Mouse (Mus musculus) ES-E14 (cell line): ENCODE data around the gene Klhl2.

ENCODE experiments used
- CHD2 ChIP-seq: IDR thresholded peaks from 2 replicates; pipeline ENCODE4 v1.6.1; 2014; ENCODE audit warnings: mild to moderate bottlenecking, low read depth, low read length, inconsistent platforms
- MAFK ChIP-seq: IDR thresholded peaks from 2 replicates; pipeline ENCODE4 v1.6.1; 2014; ENCODE audit warnings: mild to moderate bottlenecking, low read depth, low read length, inconsistent platforms; ENCODE audit not compliant: insufficient read depth
- ZC3H11A ChIP-seq: IDR thresholded peaks from 2 replicates; pipeline ENCODE4 v1.6.1; 2012; ENCODE audit warnings: low read depth, mild to moderate bottlenecking, inconsistent platforms, low read length, borderline replicate concordance
- ZNF384 ChIP-seq: IDR thresholded peaks from 2 replicates; pipeline ENCODE4 v1.6.1; 2012; ENCODE audit warnings: low read depth, low read length, inconsistent platforms

DNA sequence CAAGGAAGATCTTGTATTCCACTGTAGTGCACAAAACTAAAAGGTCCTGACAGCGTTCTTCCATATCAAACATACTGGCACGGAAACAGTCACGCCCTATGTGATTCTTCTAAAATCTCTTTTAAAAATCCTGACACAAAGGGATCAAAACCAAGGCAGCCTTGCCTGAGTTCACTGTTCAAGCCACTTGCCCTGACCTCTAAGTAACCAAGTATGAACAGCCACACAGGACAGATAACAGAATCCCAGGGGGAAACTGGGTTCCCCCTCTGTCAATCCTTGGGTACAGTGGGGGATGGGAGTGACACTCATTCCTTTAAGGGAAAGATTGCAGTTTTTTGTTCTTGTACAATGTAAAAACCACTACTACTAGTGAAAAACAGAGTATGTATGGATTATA, 19.9 kb downstream of the Klhl2 start:
- TF ChIP-seq MAFK (no peak), CHD2 (no peak), ZNF384 (no peak), ZC3H11A (no peak)
